Mouse (Mus musculus) urinary bladder, postnatal 25 days (tissue): ENCODE measurements around the gene Hspb11.

Experiments used
- DNase-seq: peaks from one replicate; pipeline ENCODE4 v3.0.0; 2022; ENCODE audit warnings: low spot score

Hspb11 gene

DNA sequence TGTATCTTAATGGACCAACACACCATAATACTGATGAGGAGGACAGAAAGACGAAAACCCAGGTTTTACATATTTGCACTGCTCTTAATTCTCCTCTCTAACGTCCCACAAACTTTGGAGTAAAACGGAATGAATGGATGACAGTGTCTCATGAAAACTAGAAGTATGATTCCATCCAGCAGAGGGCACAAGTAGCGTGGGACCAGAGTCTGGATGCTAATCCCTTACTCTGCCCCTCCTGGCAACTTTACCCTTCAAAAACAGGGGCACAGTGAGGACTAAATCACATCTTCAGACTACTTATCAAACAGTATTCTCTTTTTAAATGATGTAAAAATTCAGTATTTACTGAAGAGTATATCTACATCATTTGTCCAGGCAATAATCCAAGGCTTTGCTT, 2.9 kb upstream of the Hspb11 start:
- DNase-seq: peak; percentile 20

- DNase-seq: no peak
Observed at GRCm38 (mm10) chr4:107252522-107252921, 871 bp upstream of the Hspb11 start.

DNA sequence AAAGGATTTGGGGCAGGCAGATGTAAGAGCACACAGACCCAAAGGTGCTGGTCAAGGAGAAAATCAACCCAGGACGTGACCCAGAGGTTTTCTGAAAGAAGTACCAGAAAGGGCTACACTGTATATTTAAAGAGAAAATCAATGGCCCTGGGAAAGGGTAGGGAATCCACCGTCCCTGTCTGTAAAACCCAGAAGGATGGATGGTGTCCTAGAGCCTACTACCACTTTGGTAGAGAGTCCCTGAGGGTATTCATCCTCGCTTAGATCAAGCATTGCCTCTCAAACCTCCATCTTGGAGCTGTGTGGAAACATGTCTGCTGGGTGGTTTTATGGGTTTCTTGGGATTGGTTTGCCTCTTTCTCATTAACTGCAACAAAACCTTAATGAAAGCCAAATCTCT, 1.0 kb downstream of the Hspb11 start:
- DNase-seq: no peak

DNA sequence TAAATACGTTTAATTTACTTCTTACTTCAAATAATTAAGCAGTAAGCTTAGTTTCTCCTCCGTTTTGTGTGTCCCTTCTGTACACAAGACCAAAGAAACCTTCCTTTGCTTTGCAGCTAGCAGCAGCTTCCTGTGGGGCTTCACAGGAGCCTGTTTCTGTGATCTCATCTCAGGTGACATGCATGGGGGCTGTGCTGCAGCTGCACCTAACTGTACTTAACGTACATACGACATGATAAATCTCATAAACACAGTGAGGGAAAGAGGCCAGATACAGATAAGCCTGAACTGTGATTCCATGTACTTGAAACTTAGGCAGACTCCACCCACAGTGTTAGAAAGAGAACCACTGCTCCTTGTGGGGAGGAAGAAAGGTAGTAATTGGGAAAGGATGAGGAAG, 6.6 kb downstream of the Hspb11 start:
- DNase-seq: no peak

- no peak for DNase-seq
Observed at GRCm38 (mm10) chr4:107273683-107274082, 20.3 kb downstream of the Hspb11 start.

DNA sequence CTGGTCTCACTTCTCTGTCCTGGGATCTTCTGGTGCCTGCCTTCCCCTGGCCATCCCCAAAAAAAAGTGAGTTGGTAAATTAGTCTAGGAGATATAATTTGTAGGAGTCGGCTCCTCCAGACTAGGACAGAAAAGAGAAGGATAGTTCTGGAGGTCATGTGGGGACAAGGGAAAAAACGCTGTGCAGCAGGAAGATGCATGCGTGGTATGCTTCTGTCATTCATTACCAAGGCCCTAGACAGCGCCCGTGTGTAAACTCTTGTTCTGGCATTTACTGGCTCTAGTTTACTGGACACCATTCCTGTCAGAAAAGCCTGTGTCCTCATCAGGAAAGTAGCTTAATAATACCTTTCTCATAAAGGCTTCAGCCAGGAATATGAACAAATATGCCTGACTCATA, 21.1 kb downstream of the Hspb11 start:
- no peak for DNase-seq

GRCm38 (mm10) chr4:107278188-107278707, 24.9 kb downstream of the Hspb11 start:
- DNase-seq: no peak

DNA sequence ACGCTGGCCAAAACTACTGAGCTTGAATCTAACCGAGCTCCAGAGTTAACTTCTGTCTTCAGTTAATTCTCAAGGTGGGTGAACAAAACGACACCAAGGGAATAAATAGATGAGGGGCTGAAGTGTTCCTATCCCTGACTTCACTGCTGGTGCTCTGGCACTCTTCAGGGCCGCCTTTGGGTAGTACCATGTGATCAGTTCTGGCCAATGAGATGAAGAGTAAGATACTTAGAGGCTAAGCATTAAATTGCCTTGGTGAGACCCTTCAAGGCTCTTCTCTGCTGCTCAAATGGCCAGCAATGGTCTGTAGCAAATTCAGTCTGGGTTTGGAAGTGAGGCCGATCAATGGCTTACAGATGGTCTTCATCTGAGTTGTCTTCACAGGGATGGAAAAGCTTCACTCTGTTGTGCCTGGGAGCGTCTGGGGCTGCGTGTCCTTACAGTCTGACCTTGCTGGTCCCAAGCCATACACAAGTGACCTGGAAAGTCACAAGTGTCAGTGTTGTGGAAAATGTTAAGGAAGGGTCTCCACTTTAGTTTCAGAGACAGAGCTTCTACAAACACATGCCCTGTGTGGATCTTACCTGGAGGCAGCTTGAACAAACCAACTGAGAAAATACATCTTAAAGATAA, 27.6 kb downstream of the Hspb11 start:
- DNase-seq: no peak

GRCm38 (mm10) chr4:107285446-107286200, 32.2 kb downstream of the Hspb11 start:
- no peak for DNase-seq

DNA sequence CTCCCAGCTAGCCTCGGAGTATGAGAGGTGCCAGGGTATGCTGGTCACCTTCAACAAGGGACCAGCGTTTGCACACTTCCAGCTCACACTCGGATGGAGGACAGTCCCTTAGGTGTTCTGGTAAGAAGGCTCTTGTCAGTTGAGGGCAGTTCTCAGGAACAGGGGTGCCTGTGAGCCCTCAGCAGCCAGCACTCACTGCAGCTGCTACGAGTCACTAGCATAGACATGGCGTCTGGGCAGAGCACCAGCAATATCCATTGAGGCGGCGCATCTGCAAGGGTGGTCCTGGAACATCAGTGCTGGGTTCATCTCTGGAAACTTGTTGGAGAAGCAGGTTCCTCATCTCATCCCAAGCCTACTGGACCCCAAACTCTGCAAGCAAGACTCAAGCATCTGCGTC, 33.0 kb downstream of the Hspb11 start:
- no peak for DNase-seq

DNA sequence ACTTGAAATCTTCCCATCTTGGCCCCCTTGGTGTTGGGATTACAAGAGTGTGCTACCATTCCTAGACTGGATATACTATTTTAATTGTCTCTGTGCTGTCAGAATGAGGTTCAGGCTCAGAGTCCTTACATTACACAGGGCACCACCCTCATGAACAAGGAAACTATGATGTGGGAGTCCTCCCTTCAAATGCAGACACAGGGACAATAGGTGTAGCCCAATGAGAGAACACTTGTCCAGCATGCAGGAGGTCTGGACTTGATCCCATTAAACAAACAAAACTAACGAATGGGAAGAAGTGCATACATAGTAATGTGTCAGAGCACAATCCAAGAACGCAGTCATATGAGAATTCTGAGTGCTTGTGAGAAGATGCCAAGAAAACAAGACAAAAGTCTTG, 34.1 kb downstream of the Hspb11 start:
- DNase-seq: no peak

- DNase-seq: no peak
Observed at GRCm38 (mm10) chr4:107291611-107292272, 38.3 kb downstream of the Hspb11 start.

- DNase-seq: no peak
Observed at GRCm38 (mm10) chr4:107292273-107292662, 38.9 kb downstream of the Hspb11 start.

GRCm38 (mm10) chr4:107298071-107298606, 44.7 kb downstream of the Hspb11 start:
- no peak for DNase-seq

DNA sequence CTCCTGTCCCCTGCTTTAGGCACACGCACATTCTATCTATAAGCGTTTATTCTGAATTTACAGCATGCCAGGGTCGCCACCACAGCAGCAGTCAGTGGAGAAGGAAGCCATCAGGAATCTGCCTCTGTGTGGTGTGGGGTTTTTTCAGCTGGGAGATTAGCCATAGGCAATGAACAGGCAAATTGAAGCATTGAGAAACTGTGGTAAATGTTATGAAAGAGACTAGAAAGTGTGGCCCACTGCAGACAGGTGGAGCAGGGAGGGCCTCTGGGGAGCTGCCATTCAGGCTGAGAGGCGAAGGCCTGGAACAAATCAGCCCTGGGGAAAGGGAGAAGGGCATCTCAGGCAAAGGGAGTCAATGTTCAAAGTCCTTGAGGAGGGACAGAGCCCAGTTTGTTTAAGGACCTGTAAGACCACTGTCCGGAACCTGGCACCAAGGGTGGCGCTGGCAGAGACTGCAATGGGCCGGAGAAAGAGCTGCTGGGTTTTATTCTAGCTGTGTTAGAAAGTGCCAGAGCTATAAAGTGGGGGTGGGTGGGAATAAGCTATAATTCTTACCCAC, 46.5 kb downstream of the Hspb11 start:
- no peak for DNase-seq

DNA sequence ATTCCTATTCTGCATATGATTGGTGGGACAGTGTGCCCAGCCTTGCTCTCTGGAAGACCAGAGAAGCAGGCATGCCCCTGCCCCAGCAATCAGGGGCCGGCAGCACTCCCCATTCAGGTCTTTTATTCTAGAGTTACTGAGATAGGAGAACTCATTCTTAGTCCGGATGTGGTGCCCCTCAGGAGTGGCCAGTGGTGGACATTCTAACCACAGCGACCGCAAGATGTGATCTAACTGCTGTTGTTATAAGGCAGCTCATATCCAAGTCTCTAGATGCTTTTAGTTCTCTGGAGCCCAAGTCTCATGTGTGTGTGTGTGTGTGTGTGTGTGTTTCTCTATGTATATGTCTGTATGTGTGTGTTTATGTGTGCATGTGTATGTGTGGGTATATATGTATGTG, 47.0 kb downstream of the Hspb11 start:
- no peak for DNase-seq

DNA sequence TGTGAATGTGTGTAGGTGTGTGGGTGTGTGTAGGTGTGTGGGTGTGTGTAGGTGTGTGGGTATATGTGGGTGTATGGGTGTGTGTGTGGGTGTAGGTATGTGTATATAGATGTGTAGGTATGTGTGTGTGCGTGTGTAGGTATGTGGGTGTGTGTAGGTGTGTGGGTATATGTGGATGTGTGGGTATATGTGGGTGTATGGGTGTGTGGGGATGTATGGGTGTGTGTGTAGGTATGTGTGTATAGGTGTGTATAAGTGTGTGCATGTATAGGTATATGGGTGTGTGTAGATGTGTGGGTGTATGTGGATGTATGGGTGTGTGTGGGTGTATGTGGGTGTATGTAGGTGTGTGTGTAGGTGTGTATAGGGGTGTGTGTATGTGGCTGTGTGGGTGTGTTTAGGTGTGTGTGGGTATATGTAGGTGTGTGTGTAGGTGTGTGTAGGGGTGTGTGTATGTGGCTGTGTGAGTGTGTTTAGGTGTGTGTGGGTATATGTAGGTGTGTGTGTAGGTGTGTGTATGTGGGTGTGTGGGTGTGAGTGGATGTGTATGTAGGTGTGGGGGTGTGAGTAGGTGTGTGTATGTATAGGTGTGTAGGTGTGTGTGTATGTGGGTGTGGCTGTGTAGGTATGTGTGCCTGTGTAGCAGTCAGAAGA, 47.6 kb downstream of the Hspb11 start:
- DNase-seq: no peak

GRCm38 (mm10) chr4:107302221-107302620, 48.8 kb downstream of the Hspb11 start:
- DNase-seq: no peak

DNA sequence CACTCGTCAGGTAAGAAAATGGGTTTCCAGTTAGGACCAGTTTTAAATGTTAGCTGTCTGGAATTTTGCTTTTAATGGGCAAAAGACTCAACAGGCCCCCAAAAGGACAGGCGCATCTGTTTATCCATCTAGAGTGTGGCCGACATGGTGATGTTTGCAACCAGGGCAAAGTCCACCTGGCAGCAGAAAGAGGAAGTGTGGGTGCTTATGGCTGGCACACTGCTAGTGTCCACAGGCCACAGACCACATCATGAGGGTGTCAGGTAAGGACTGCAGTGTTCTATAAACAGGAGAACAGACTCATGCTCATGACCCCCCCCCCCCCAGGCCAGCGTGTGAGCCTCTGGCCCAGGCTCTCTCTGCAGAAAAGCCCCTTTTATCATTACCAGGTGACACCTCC, 49.4 kb downstream of the Hspb11 start:
- no peak for DNase-seq

DNA sequence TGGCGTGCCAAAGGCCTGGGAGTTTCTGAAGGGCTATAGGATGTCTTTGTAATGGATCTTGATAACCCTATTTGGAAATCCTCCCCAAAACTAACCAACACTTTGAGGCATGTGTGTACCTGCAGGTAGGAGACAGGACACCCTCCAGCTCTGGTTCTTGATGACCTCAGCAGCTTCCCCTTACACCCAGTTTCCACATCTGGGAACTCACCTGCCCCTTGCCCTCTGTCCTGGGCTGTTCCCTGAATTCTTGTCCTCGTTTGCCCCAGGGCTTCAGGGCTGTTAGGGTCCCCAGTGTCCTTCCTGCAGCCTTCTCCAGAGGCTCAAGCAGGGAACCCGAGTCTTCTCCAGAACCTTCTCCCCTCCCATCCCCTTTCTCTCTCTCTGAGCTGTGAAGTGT, 50.1 kb downstream of the Hspb11 start:
- DNase-seq: no peak

DNA sequence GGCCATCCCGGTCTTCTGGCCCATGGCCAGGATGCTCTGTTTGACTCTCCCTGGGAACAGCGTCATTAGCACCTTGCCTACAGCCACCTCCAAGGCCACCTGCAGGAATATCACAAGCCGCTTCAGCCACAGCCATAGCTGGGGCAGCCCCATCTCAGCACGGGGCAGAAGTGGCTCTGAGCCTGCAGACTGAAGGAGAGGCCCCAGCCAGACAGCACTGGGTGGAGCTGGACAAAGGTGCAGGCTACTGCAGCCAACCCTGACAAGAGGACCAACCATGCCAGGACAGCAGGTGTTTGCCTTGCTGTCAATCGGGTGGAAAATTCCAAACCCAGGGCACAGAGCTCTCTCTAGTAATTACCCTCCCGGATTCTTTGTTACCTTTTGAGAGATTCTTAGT, 53.6 kb downstream of the Hspb11 start, which contains the start of gene Dio1:
Gene Dio1, minus strand, starts transcription at position 204 of the 400 bp plus-strand sequence.
- DNase-seq: no peak
